Mouse (Mus musculus): ENCODE measurements around the gene Mindy3. TPM values are rescaled to one million over a fixed set of nuclear protein-coding genes. Genes with fewer than 3 reads are reported as not detected.

Gene Mindy3
- polyA plus RNA-seq, 1 experiment from 2014 or later, result 47.5 TPM

GRCm38 (mm10) chr2:12325868-12326267 lies 93.4 kb downstream of the Mindy3 start:
- Histone ChIP-seq H3K4me2 (ENCODE audit: low read length) (no peak overlapping the region), H3K4me3 (ENCODE audit: low read depth, low read length) (no peak overlapping the region), H3K27ac (ENCODE audit: low read depth, low read length) (no peak overlapping the region), H3K9me3 (replicated peaks; ENCODE audit: control insufficient read depth, low read length) (no peaks in the 10 kb centered on the region), H3K36me3 (ENCODE audit: control insufficient read depth, insufficient read depth, low read length) (no peaks in the 10 kb centered on the region), H3K4me1 (ENCODE audit: control insufficient read depth, insufficient read depth, low read length) (peaks cover 11% of the 10 kb centered on the region), H3K27me3 (replicated peaks; ENCODE audit: control insufficient read depth, insufficient read depth, low read length) (no peaks in the 10 kb centered on the region), H3K9ac (ENCODE audit: low read length) (no peak overlapping the region)
- DNase-seq (ENCODE audit: low spot score) (no peak), ATAC-seq (no peak)
- 91% methylated on average over 2 of the region's 2 CpGs for WGBS

- Histone ChIP-seq H3K27ac (ENCODE audit: low read depth, low read length) (no peak overlapping the region), H3K27me3 (replicated peaks; ENCODE audit: control insufficient read depth, insufficient read depth, low read length) (no peaks in the 10 kb centered on the region), H3K9me3 (replicated peaks; ENCODE audit: control insufficient read depth, low read length) (no peaks in the 10 kb centered on the region), H3K4me2 (ENCODE audit: low read length) (no peak overlapping the region), H3K4me3 (ENCODE audit: low read depth, low read length) (no peak overlapping the region), H3K36me3 (ENCODE audit: control insufficient read depth, insufficient read depth, low read length) (no peaks in the 10 kb centered on the region), H3K9ac (ENCODE audit: low read length) (no peak overlapping the region), H3K4me1 (ENCODE audit: control insufficient read depth, insufficient read depth, low read length) (peaks cover 11% of the 10 kb centered on the region)
- DNase-seq (ENCODE audit: low spot score) (no peak), ATAC-seq (no peak)
- 84% methylated on average over 6 of the region's 6 CpGs for WGBS
These were observed 93.9 kb downstream of the Mindy3 start for GRCm38 (mm10) chr2:12325417-12325816.

GRCm38 (mm10) chr2:12320914-12321313 lies 98.4 kb downstream of the Mindy3 start:
- Histone ChIP-seq H3K9ac (ENCODE audit: low read length) (no peak overlapping the region), H3K4me3 (ENCODE audit: low read depth, low read length) (no peak overlapping the region), H3K4me1 (ENCODE audit: control insufficient read depth, insufficient read depth, low read length) (no peaks in the 10 kb centered on the region), H3K27me3 (replicated peaks; ENCODE audit: control insufficient read depth, insufficient read depth, low read length) (no peaks in the 10 kb centered on the region), H3K9me3 (replicated peaks; ENCODE audit: control insufficient read depth, low read length) (no peaks in the 10 kb centered on the region), H3K4me2 (ENCODE audit: low read length) (no peak overlapping the region), H3K27ac (ENCODE audit: low read depth, low read length) (no peak overlapping the region), H3K36me3 (ENCODE audit: control insufficient read depth, insufficient read depth, low read length) (no peaks in the 10 kb centered on the region)
- 83% methylated on average over 4 of the region's 4 CpGs for WGBS
- no peak for ATAC-seq
- no peak for DNase-seq (ENCODE audit: low spot score)

- H3K9me3 ChIP-seq (replicated peaks; ENCODE audit: control insufficient read depth, low read length), result no peaks in the 10 kb centered on the region
- ATAC-seq, result no peak
- H3K4me2 ChIP-seq (ENCODE audit: low read length), result no peak overlapping the region
- no peak overlapping the region for H3K9ac ChIP-seq (ENCODE audit: low read length)
- WGBS, result 94% methylated on average over 3 of the region's 3 CpGs
- no peaks in the 10 kb centered on the region for H3K36me3 ChIP-seq (ENCODE audit: control insufficient read depth, insufficient read depth, low read length)
- H3K4me3 ChIP-seq (ENCODE audit: low read depth, low read length), result no peak overlapping the region
- no peaks in the 10 kb centered on the region for H3K27me3 ChIP-seq (replicated peaks; ENCODE audit: control insufficient read depth, insufficient read depth, low read length)
- H3K27ac ChIP-seq (ENCODE audit: low read depth, low read length), result no peak overlapping the region
- DNase-seq (ENCODE audit: low spot score), result no peak
- H3K4me1 ChIP-seq (ENCODE audit: control insufficient read depth, insufficient read depth, low read length), result no peaks in the 10 kb centered on the region
These were observed 100.6 kb downstream of the Mindy3 start for GRCm38 (mm10) chr2:12318715-12319114.

- WGBS, result 75% methylated on average over 4 of the region's 4 CpGs
- ATAC-seq, result no peak
These were observed 101.2 kb downstream of the Mindy3 start for GRCm38 (mm10) chr2:12318036-12318435.

GRCm38 (mm10) chr2:12317343-12317742 lies 101.9 kb downstream of the Mindy3 start:
- Histone ChIP-seq H3K4me2 (ENCODE audit: low read length) (no peak overlapping the region), H3K36me3 (ENCODE audit: control insufficient read depth, insufficient read depth, low read length) (no peaks in the 10 kb centered on the region), H3K27me3 (replicated peaks; ENCODE audit: control insufficient read depth, insufficient read depth, low read length) (no peaks in the 10 kb centered on the region), H3K4me3 (ENCODE audit: low read depth, low read length) (no peak overlapping the region), H3K4me1 (ENCODE audit: control insufficient read depth, insufficient read depth, low read length) (no peaks in the 10 kb centered on the region), H3K9me3 (replicated peaks; ENCODE audit: control insufficient read depth, low read length) (no peaks in the 10 kb centered on the region), H3K9ac (ENCODE audit: low read length) (no peak overlapping the region), H3K27ac (ENCODE audit: low read depth, low read length) (no peak overlapping the region)
- ATAC-seq (no peak), DNase-seq (ENCODE audit: low spot score) (no peak)
- WGBS, result 83% methylated on average over 5 of the region's 5 CpGs

More at GRCm38 (mm10) chr2:12318036-12318435, 101.2 kb downstream of the Mindy3 start:
- H3K9me3 ChIP-seq (replicated peaks; ENCODE audit: control insufficient read depth, low read length), result no peaks in the 10 kb centered on the region
- no peak overlapping the region for H3K4me2 ChIP-seq (ENCODE audit: low read length)
- H3K9ac ChIP-seq (ENCODE audit: low read length), result no peak overlapping the region
- H3K4me3 ChIP-seq (ENCODE audit: low read depth, low read length), result no peak overlapping the region
- H3K4me1 ChIP-seq (ENCODE audit: control insufficient read depth, insufficient read depth, low read length), result no peaks in the 10 kb centered on the region
- no peak for DNase-seq (ENCODE audit: low spot score)
- H3K27me3 ChIP-seq (replicated peaks; ENCODE audit: control insufficient read depth, insufficient read depth, low read length), result no peaks in the 10 kb centered on the region
- H3K36me3 ChIP-seq (ENCODE audit: control insufficient read depth, insufficient read depth, low read length), result no peaks in the 10 kb centered on the region
- no peak overlapping the region for H3K27ac ChIP-seq (ENCODE audit: low read depth, low read length)

- H3K4me2 ChIP-seq (ENCODE audit: low read length), result no peak overlapping the region
- H3K27me3 ChIP-seq (replicated peaks; ENCODE audit: control insufficient read depth, insufficient read depth, low read length), result no peaks in the 10 kb centered on the region
- H3K4me1 ChIP-seq (ENCODE audit: control insufficient read depth, insufficient read depth, low read length), result no peaks in the 10 kb centered on the region
- WGBS, result 28% methylated on average over 7 of the region's 7 CpGs
- DNase-seq (ENCODE audit: low spot score) (no peak), ATAC-seq (peak; percentile 20; the same call in 1 of the 2 replicates)
- no peak overlapping the region for H3K27ac ChIP-seq (ENCODE audit: low read depth, low read length)
- no peaks in the 10 kb centered on the region for H3K9me3 ChIP-seq (replicated peaks; ENCODE audit: control insufficient read depth, low read length)
- no peak overlapping the region for H3K9ac ChIP-seq (ENCODE audit: low read length)
- H3K4me3 ChIP-seq (ENCODE audit: low read depth, low read length), result no peak overlapping the region
- no peaks in the 10 kb centered on the region for H3K36me3 ChIP-seq (ENCODE audit: control insufficient read depth, insufficient read depth, low read length)
These were observed 102.9 kb downstream of the Mindy3 start for GRCm38 (mm10) chr2:12316361-12316760.

GRCm38 (mm10) chr2:12314028-12314427 lies 105.2 kb downstream of the Mindy3 start:
- WGBS, result 86% methylated on average over 6 of the region's 6 CpGs
- Histone ChIP-seq H3K27ac (ENCODE audit: low read depth, low read length) (no peak overlapping the region), H3K9ac (ENCODE audit: low read length) (no peak overlapping the region), H3K9me3 (replicated peaks; ENCODE audit: control insufficient read depth, low read length) (no peaks in the 10 kb centered on the region), H3K4me2 (ENCODE audit: low read length) (no peak overlapping the region), H3K36me3 (ENCODE audit: control insufficient read depth, insufficient read depth, low read length) (no peaks in the 10 kb centered on the region), H3K4me3 (ENCODE audit: low read depth, low read length) (no peak overlapping the region), H3K27me3 (replicated peaks; ENCODE audit: control insufficient read depth, insufficient read depth, low read length) (no peaks in the 10 kb centered on the region), H3K4me1 (ENCODE audit: control insufficient read depth, insufficient read depth, low read length) (no peaks in the 10 kb centered on the region)
- ATAC-seq (no peak), DNase-seq (ENCODE audit: low spot score) (no peak)

GRCm38 (mm10) chr2:12308466-12308865 lies 110.8 kb downstream of the Mindy3 start:
- Histone ChIP-seq H3K27me3 (replicated peaks; ENCODE audit: control insufficient read depth, insufficient read depth, low read length) (no peaks in the 10 kb centered on the region), H3K4me1 (ENCODE audit: control insufficient read depth, insufficient read depth, low read length) (no peaks in the 10 kb centered on the region)

More at GRCm38 (mm10) chr2:12308466-12308865, 110.8 kb downstream of the Mindy3 start:
- ATAC-seq (no peak), DNase-seq (ENCODE audit: low spot score) (no peak)
- Histone ChIP-seq H3K9ac (ENCODE audit: low read length) (no peak overlapping the region), H3K36me3 (ENCODE audit: control insufficient read depth, insufficient read depth, low read length) (no peaks in the 10 kb centered on the region), H3K4me2 (ENCODE audit: low read length) (no peak overlapping the region), H3K9me3 (replicated peaks; ENCODE audit: control insufficient read depth, low read length) (no peaks in the 10 kb centered on the region), H3K27ac (ENCODE audit: low read depth, low read length) (no peak overlapping the region), H3K4me3 (ENCODE audit: low read depth, low read length) (no peak overlapping the region)

All from forebrain, embryonic 14.5 days (tissue).